Mouse (Mus musculus) liver, embryonic 15.5 days (tissue): ENCODE data around the gene Il12a. TPM values are rescaled to one million over a fixed set of nuclear protein-coding genes. Genes with fewer than 3 reads are reported as not detected.
"Not testable (repeated sequence)": the region's sequence is repeated elsewhere in the genome, so short reads cannot be mapped to it uniquely, and the experiment has no call there.

ENCODE experiments used
- ATAC-seq: fragments of 200-750 bp; cut with Nextera tagmentation; 2 replicates; pipeline ENCODE4 v1.8.0; 2017; ENCODE audit warnings: moderate number of reproducible peaks, mild to moderate bottlenecking, moderate library complexity; ENCODE audit not compliant: insufficient read depth
- H3K27ac ChIP-seq: fragments of 300-500 bp; sonication (generic); replicated peaks from 2 replicates; pipeline ENCODE4 v1.5.1; 2015; ENCODE audit warnings: mild to moderate bottlenecking, inconsistent platforms
- H3K27me3 ChIP-seq: fragments of 300-500 bp; sonication (generic); 2 replicates; pipeline ENCODE4 v1.6.1; 2015; ENCODE audit warnings: mild to moderate bottlenecking, inconsistent platforms
- H3K36me3 ChIP-seq: fragments of 300-500 bp; sonication (generic); replicated peaks from 2 replicates; pipeline ENCODE4 v1.6.1; 2015; ENCODE audit warnings: moderate library complexity, mild to moderate bottlenecking, inconsistent platforms
- H3K4me1 ChIP-seq: fragments of 300-500 bp; sonication (generic); replicated peaks from 2 replicates; pipeline ENCODE4 v1.6.1; 2015; ENCODE audit warnings: inconsistent platforms
- H3K4me2 ChIP-seq: fragments of 300-500 bp; sonication (generic); 2 replicates; pipeline ENCODE4 v1.6.1; 2015; ENCODE audit warnings: moderate library complexity, mild to moderate bottlenecking, inconsistent platforms
- H3K4me3 ChIP-seq: fragments of 300-500 bp; sonication (generic); replicated peaks from 2 replicates; pipeline ENCODE4 v1.5.1; 2015; ENCODE audit warnings: mild to moderate bottlenecking, inconsistent platforms
- H3K9ac ChIP-seq: fragments of 300-500 bp; sonication (generic); 2 replicates; pipeline ENCODE4 v1.6.1; 2015; ENCODE audit warnings: moderate library complexity, mild to moderate bottlenecking, inconsistent platforms
- H3K9me3 ChIP-seq: fragments of 300-500 bp; sonication (generic); replicated peaks from 2 replicates; pipeline ENCODE4 v1.6.1; 2016; ENCODE audit warnings: inconsistent platforms
- WGBS: fragments of 180-500 bp; shearing (Covaris S2); methylation state at CpG from one replicate; pipeline ENCODE4 v1.1.7; 2015; ENCODE audit warnings: mixed read lengths; ENCODE audit not compliant: insufficient replicate concordance; 5-methylcytosine and 5-hydroxymethylcytosine counted together
- polyA plus RNA-seq: library from polyadenylated mRNA; unstranded; fragments of >200 nt; fragmentation: Nextera tagmentation; extraction: Ambion mirVana; gene quantifications from 2 replicates; pipeline ENCODE4 v1.2.1, GENCODE M21; 2015

Il12a gene
- polyA plus RNA-seq, 1 experiment from 2014 or later, result 1.6 TPM

DNA sequence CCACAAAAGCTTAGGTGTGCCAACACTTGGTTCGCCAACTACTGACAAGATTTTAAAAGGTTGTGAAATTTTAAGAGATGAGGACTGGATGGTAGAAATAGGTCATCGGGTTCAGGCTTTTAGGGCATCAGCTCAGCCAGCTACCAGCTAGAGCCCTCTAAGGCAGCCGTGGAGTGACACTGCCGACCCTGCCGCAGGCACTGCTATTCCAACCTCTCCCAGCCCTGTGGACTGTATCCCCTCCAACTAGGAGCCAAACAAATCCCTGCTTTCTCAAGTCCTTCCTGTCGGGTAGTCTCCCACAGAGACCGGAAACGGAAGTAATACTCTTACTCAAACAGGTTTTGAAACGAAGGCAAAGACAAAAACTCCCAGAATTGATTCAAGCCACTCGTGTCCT lies 15.9 kb downstream of the Il12a start:
- no peaks in the 10 kb centered on the region for H3K9me3 ChIP-seq
- no peaks in the 10 kb centered on the region for H3K27me3 ChIP-seq
- no peak overlapping the region for H3K4me2 ChIP-seq
- no peak overlapping the region for H3K9ac ChIP-seq
- no peaks in the 10 kb centered on the region for H3K36me3 ChIP-seq
- H3K27ac ChIP-seq, result no peak overlapping the region
- H3K4me3 ChIP-seq, result no peak overlapping the region
- no peaks in the 10 kb centered on the region; the same call in 1 of the 2 replicates for H3K4me1 ChIP-seq
- no peak for ATAC-seq
- WGBS, result 60% methylated on average over 10 of the region's 10 CpGs

DNA sequence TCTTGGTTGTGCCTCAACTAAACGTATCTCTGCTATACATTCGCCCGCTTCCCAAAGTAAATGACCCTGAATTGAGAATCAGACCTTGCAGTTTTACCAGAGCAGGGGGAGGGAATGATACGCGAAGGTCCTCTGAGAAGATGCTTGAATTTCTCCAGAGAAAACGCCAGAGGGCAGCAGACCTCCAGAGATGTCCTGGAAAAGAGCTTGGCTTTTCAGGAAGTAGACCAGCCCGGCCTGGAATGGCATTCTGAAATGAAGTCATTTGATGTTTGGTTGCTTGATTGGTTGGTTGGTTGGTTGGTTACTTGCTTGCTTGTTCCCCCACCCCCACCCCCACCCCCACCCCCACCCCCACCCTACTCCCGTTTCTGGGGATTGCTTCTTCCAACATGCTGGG lies 17.8 kb downstream of the Il12a start:
- H3K9ac ChIP-seq, result no peak overlapping the region
- no peaks in the 10 kb centered on the region for H3K36me3 ChIP-seq
- ATAC-seq, result no peak
- no peaks in the 10 kb centered on the region for H3K27me3 ChIP-seq
- H3K4me2 ChIP-seq, result no peak overlapping the region
- H3K4me1 ChIP-seq, result peaks cover 2% of the 10 kb centered on the region; the same call in 1 of the 2 replicates
- H3K9me3 ChIP-seq, result no peaks in the 10 kb centered on the region
- no peak overlapping the region for H3K27ac ChIP-seq
- WGBS, result 30% methylated on average over 8 of the region's 8 CpGs
- H3K4me3 ChIP-seq, result no peak overlapping the region

DNA sequence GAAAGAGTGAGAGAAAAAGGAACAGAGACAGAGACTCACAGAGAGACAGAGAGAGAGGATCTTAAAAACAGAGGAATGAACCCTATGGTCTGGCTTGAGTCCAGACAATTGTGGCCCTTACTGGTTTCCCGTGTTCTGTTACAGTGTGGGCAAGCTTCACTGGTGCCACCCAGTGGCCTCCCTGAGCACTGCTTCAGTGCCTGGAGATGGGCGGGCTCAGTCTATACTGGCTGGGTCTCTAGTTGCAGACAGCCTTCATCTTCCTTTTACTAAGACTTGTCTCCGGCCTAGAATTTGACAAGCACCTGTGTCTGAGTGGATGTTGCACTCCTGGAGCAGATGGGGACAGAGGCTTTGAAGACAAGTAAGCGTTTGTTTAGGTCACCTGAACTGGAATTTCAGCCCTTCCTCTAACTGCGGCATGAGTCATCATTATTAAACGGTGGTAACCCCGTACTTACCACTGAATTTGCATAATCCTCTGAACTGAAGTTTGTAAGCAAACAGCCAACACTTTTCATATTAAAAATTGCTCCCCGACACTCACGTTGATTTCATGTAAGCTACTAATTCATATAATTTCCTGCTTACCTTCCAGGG lies 18.9 kb downstream of the Il12a start:
- Histone ChIP-seq H3K9me3 (no peaks in the 10 kb centered on the region), H3K4me1 (peaks cover 3% of the 10 kb centered on the region; the same call in 1 of the 2 replicates), H3K4me2 (0 out of 2 replicates have a peak overlapping the region, but pooled peaks have one; percentile 21), H3K27ac (no peak overlapping the region), H3K27me3 (no peaks in the 10 kb centered on the region), H3K4me3 (no peak overlapping the region), H3K36me3 (no peaks in the 10 kb centered on the region), H3K9ac (no peak overlapping the region)
- no peak; the same call in 1 of the 2 replicates for ATAC-seq
- WGBS, result 17% methylated on average over 9 of the region's 9 CpGs

DNA sequence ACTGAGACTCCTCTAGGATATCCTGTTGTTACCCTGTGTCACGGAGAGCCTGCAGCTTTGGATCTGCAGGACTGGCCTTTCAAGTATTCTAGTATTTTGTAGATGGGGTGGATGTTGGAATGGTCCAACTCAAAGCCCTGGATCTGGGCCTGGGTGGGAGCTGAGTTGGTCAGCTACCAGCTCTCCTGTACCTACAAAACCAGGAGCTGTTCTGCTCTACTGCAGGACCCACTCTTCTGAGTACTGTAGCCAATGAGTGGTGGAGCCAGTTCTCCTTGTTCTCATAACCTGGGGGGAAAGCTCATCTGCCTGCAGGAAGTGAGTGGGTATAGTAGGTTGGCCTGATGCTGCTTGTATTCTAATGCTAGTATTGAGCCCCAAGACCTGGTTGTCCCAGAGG lies 20.0 kb downstream of the Il12a start:
- no peak overlapping the region for H3K4me3 ChIP-seq
- peaks cover 3% of the 10 kb centered on the region; the same call in 1 of the 2 replicates for H3K4me1 ChIP-seq
- no peak overlapping the region for H3K9ac ChIP-seq
- H3K36me3 ChIP-seq, result no peaks in the 10 kb centered on the region
- no peaks in the 10 kb centered on the region for H3K9me3 ChIP-seq
- H3K27ac ChIP-seq, result no peak overlapping the region
- no peak overlapping the region for H3K4me2 ChIP-seq
- no peak for ATAC-seq
- H3K27me3 ChIP-seq, result no peaks in the 10 kb centered on the region
- 58% methylated on average over 1 of the region's 1 CpGs for WGBS

DNA sequence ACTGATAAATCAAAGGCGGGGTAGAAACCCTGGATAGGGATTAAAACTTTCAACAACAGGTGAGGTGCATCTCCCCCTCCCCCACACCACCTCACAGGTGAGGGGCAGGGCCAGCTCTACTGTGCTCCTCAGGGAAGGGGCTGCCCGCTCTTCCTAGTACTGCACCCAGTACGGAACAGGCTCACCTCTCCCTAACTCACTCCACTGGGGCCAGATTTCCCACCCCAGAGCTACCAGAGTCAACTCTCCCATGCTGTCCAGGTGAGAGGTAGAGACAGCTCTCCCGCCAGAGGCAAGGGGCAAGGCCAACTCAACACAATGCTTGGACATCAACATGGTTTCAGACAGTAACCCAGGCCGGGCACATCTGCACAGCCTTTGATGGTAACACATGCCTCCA lies 21.1 kb downstream of the Il12a start:
- WGBS, result 59% methylated on average over 5 of the region's 5 CpGs
- H3K27ac ChIP-seq, result no peak overlapping the region
- H3K9ac ChIP-seq, result no peak overlapping the region
- no peak for ATAC-seq
- H3K4me2 ChIP-seq, result no peak overlapping the region
- H3K27me3 ChIP-seq, result no peaks in the 10 kb centered on the region
- H3K4me1 ChIP-seq, result peaks cover 3% of the 10 kb centered on the region; the same call in 1 of the 2 replicates
- no peak overlapping the region for H3K4me3 ChIP-seq
- no peaks in the 10 kb centered on the region for H3K36me3 ChIP-seq
- H3K9me3 ChIP-seq, result no peaks in the 10 kb centered on the region

DNA sequence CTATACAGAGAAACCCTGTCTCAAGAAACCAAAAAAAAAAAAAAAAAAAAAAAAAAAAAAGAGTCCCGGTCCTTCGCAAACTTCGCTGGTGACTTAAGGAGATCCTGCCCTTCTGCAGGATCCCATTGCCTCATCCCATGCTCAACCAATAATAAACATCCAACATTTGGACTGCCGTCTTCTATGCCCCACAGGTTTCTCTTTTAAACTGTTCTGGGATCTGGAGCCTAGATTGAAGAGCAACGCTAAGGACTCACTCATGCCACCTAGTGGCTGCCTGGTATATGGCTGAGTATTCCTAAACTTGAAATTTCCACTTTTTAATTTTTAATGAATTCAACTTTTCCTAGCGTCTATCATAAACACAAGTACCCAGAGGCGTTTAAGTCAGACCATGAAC lies 23.1 kb downstream of the Il12a start:
- no peaks in the 10 kb centered on the region for H3K27me3 ChIP-seq
- no peaks in the 10 kb centered on the region for H3K9me3 ChIP-seq
- ATAC-seq, result no peak
- no peaks in the 10 kb centered on the region for H3K36me3 ChIP-seq
- H3K4me3 ChIP-seq, result no peak overlapping the region; the same call in 1 of the 2 replicates
- WGBS, result 6% methylated on average over 7 of the region's 7 CpGs
- no peak overlapping the region for H3K27ac ChIP-seq
- H3K4me1 ChIP-seq, result peaks cover 3% of the 10 kb centered on the region; the same call in 1 of the 2 replicates
- peak overlapping the region; percentile 46; the same call in 1 of the 2 replicates for H3K4me2 ChIP-seq
- no peak overlapping the region for H3K9ac ChIP-seq

DNA sequence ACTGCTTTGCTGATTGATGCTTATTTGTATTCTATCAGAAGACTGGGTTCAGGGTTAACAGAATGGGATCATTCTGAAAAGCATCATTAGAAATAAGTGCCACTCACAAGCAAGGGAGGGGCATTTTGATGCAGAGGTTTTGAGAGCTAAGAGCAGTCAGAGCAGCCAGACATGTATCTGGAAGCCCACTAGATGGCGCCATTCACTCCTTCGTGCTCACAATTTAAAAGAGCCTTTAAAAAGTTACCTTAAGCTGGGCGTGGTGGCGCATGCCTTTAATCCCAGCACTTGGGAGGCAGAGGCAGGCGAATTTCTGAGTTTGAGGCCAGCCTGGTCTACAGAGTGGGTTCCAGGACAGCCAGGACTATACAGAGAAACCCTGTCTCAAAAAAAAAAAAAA lies 26.9 kb downstream of the Il12a start:
- not testable (repeated sequence) for H3K27me3 ChIP-seq, H3K36me3 ChIP-seq, H3K9ac ChIP-seq, ATAC-seq, H3K4me1 ChIP-seq, H3K27ac ChIP-seq, H3K4me2 ChIP-seq, H3K9me3 ChIP-seq, H3K4me3 ChIP-seq
- 22% methylated on average over 5 of the region's 5 CpGs for WGBS

DNA sequence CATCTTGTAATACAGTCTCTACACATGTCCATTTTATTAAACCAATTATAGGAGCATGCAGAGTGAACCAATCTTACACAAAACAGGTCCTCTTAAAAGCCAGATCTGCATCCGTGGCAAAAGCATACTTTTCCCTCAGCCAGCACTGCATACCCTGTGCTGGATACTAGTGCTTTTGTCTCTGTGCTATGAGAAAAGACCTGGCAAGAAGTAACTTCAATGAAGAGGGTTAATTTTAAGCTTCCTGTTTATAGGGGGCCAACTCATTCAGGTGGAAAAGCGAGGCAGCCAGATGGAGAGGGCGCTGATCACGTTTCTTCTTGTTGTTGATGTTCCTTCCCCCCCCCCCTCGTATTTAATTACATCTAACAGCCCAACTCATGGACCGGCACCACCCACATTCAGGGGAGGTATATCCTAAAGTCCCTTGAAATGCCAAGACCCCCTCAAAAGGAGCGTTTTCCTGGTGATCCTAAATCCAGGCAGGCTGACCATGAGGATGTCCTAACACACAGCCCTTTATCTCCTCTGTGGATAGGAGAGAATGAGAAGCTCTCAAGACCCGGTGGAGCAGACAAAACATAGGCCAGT lies 28.9 kb downstream of the Il12a start:
- Histone ChIP-seq H3K4me2 (no peak overlapping the region), H3K9me3 (no peaks in the 10 kb centered on the region), H3K4me1 (no peaks in the 10 kb centered on the region), H3K4me3 (no peak overlapping the region), H3K27ac (no peak overlapping the region), H3K27me3 (no peaks in the 10 kb centered on the region), H3K9ac (no peak overlapping the region), H3K36me3 (no peaks in the 10 kb centered on the region)
- WGBS, result 59% methylated on average over 8 of the region's 8 CpGs
- no peak for ATAC-seq

DNA sequence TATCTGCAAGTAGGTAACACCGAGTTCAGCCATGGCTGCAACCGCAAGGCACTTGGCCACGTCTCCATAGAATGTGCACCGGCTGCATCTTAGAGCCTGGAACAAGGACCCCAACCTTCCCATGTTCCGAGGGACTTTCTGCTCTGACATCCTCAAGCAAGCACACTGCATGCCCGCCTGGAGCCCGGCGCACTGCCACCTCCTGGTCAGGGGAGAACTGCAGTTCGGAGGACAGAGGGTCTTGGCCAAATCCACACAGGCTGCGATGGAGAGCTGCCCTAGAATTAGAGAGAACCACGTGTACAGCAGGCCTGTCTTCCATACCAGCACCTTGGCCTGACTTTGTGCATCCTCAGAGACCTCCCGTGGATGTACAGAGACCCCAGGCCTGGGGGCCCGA lies 29.8 kb downstream of the Il12a start:
- ATAC-seq, result no peak
- no peaks in the 10 kb centered on the region for H3K4me1 ChIP-seq
- 42% methylated on average over 13 of the region's 13 CpGs for WGBS
- no peak overlapping the region for H3K4me3 ChIP-seq
- no peak overlapping the region for H3K9ac ChIP-seq
- no peaks in the 10 kb centered on the region for H3K9me3 ChIP-seq
- H3K4me2 ChIP-seq, result no peak overlapping the region
- H3K36me3 ChIP-seq, result no peaks in the 10 kb centered on the region
- H3K27ac ChIP-seq, result no peak overlapping the region
- H3K27me3 ChIP-seq, result no peaks in the 10 kb centered on the region

DNA sequence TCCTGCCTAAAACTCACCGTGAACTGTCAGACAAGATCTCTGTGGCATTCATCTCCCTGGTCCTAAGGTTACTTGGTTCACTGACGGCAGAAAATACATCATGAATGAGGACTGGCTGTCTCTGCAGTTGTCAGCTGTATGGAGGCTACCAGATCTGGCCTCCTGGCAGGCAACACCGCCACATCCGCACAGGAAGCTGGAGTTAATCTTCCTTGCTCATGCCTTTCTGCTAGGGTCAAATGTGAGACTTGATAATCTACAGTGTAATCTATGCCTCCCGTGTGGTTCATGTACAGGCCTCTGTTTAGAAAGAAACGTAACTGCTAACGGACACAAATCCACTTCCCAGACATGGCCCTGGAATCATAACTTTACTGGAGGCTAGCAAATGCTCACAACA lies 51.5 kb downstream of the Il12a start:
- Histone ChIP-seq H3K4me2 (no peak overlapping the region), H3K27ac (no peak overlapping the region), H3K9ac (no peak overlapping the region), H3K9me3 (no peaks in the 10 kb centered on the region), H3K4me1 (no peaks in the 10 kb centered on the region), H3K27me3 (no peaks in the 10 kb centered on the region), H3K36me3 (no peaks in the 10 kb centered on the region), H3K4me3 (no peak overlapping the region)
- ATAC-seq, result no peak
- WGBS, result 40% methylated on average over 7 of the region's 7 CpGs

DNA sequence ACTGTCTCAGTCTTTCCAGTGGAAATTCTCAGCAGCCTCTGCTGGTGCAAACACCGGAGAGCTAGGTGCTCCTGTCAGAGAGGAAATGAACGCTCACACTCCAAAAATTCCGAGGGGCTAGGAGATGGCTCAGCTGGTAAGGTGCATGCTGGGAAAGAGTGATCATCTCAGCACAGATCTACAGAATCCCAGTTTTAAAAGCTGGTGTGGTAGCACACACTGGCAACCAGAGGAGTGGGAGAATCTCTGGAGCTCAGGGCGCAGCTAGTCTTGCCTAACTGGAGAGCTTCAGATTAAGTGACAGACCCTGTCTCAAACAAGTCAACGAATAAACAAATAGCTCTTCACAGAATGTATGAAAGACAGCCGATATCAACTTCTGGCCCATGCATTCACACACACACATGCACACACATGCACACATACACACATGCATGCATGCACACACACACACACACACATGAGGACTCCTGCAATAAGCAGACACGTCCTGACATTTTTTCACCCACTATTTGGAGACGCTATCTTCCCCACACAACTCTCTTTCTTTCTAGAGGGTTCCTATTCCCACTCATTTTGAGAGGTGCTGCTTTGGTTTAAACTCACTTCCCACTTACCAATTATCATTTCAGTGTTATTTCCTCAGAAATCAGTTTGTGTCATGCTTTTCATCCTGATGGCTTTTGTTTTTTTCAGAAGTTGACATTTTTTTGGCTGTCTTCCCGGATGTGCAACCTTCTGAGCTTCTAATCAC lies 52.5 kb downstream of the Il12a start:
- H3K27me3 ChIP-seq, result no peaks in the 10 kb centered on the region
- ATAC-seq, result no peak
- H3K4me2 ChIP-seq, result no peak overlapping the region
- H3K36me3 ChIP-seq, result no peaks in the 10 kb centered on the region
- H3K27ac ChIP-seq, result no peak overlapping the region
- 57% methylated on average over 9 of the region's 9 CpGs for WGBS
- H3K4me1 ChIP-seq, result no peaks in the 10 kb centered on the region
- H3K9me3 ChIP-seq, result no peaks in the 10 kb centered on the region
- no peak overlapping the region for H3K4me3 ChIP-seq
- no peak overlapping the region for H3K9ac ChIP-seq
